Mouse (Mus musculus): ENCODE measurements around the gene Dido1.

DNA sequence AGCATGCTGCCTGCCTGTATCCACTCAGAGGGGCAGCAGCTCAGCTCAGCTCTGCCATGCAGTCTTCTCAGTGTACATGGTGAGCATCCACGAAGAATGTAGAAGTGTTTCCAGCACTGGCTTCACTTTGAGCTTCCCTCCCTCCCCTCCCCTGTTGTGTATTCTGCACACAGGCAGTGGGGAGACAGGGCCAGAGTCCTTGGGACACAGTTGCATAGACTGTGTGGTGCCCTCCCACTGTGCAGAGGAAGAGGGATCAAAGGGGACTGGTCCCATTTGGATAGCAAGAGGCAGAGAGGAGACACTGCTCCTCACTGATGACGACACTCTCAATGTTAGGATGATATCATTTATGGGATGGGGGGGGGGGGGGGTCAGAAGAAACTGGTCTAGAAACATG, 28.6 kb downstream of the Dido1 start:
- TF ChIP-seq CTCF (IDR thresholded peaks at IDR 0.05; ENCODE audit: insufficient read depth, low read depth, low read length) (no peak), POLR2A (IDR thresholded peaks at IDR 0.05; ENCODE audit: insufficient read depth, low read depth, low read length) (no peak)
